Mouse (Mus musculus): ENCODE measurements around the gene Ppm1a.

Ppm1a gene

DNA sequence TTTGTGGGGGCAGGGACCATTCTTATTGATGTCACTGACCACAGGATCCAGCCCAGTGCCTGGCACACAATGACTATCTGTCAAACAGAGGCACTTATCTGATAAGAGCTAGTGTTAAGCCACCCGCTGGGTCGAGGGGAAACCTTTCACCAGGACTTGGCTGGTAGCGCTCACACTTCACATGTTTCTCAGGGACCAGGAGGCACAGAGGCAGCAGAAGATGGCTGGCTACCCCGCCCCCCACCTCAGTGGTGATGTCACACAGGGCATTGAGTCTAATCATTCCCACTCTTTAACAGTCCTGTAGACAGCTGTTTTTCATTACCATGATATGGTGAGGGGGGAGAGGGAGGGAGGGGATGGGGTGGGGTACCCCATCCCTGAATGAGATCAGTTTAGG, at the start of gene Ppm1a:
Gene Ppm1a, plus strand, starts transcription at position 370 of the 400 bp plus-strand sequence.
- no peak for DNase-seq

DNA sequence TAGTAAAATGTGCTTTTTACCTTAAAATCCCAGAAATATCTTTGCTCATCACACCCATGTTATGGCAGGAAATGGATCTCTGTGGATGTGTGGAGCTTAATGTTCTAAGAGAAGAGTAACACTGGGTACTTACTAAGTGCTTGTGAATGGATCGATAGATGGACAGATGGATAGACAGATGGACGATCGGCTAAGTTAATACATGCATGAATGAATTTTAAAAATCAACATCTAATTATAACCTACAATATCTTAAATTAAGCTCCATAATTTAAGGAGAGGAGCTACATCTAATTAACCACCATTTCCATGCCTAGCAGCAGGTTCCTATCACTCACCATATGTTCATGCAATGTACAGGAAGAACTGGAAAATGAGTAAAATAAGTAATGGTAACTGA, 47.3 kb upstream of the Ppm1a start:
- no peak for DNase-seq

DNA sequence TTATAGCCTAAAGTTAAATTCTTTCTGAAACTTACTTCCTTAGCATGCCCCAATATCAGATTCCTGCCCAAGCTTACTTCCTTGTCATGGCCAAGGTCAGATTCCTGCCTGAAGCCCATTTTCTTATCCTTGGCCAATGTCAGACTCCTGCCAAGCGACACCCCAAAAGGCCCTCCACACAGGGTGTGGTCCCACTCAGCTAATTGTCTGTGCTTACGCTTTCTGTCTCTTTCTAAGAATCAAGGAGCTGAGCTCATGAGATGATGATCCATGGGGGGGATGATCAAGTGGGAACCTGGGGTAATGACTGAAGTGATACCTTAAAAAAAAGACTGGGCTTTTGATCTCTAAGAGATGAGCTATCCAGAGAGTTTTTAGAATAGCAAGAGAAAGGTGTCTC, 42.4 kb upstream of the Ppm1a start:
- no peak for DNase-seq

DNA sequence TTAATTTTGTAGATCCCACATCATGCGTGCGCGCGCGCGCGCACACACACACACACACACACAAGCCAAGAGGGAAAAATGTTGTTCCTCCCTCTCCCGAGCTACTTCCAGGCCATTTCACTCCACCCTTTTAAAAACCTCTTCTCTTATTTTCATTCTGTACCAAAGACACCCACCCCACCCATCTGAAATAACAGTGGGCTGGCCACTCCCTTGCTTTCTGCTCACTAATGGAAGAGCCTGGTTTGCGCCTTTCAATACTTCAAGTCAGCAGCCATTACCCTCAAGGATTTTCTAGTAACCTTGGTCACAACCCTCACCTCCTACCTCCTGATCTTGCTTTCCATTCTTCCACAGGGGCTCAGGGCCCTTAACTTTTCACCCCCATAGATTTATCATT, 41.4 kb upstream of the Ppm1a start:
- no peak for DNase-seq

DNA sequence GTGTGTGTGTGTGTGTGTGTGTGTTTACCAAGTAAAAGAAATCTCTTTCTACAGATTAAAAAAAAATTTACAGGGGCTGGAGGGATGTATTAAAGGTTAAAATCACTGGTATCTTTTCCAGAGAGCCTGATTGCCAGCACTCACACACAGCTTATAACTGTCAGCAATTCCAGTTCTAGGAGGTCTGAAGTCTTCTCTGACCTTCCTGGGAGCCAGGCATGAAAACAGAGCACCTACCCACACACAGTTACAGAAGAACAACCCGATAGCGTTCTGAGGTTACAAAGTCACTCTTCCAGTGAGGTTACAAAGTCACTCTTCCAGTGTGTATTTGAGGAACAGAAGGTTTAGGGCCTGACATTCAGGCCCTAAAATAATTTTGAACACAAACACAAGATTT, 38.2 kb upstream of the Ppm1a start:
- no peak for DNase-seq

DNA sequence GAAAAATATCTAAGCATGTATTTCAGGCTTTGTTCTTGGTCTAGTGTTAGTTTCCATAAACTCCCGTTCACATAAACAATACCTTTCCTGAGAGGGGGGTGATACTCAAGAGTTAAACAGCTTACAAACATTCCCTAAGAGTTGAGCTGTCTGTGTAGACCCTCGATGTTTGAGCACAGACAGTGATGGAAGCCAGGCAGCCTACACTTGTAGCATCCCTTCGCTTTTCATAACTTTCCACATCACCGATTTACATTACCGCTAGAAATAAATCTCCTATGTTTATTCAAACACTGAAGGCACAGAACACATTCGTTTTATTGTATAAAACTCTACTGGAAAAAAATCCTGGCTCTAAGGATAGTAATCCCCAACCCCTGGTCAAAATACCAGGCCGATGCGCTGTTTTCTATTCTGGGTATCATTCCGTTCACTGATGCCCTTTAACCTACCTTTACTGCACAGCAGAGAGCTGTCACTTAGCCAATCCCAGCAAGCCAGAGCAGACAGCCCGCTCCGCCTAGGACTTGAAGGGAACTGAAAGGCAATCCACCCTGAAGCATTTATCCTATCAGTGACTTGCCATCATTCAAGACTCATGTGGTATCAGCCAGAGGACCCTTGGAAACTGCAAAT, 37.7 kb upstream of the Ppm1a start:
- DNase-seq = no peak

DNA sequence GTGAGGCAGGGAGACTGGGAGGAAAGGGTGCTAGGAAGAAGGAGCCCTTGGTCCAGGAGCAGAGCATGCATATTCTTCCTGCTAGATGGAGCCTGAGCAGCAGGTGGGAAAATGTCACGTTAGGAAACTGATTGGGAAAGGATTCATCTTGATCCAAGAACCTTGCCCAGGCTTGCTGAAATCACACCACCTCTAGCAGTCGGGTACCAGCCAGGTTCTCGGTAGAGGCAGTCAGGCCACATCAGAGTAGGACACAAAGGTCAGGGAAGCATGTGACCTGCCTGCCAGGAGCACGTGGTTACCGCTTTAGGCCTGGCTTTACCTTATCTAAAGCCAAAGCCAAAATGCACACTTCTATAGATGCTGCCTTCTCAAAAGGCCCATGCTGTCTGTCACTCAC, 35.5 kb upstream of the Ppm1a start:
- DNase-seq = no peak

DNA sequence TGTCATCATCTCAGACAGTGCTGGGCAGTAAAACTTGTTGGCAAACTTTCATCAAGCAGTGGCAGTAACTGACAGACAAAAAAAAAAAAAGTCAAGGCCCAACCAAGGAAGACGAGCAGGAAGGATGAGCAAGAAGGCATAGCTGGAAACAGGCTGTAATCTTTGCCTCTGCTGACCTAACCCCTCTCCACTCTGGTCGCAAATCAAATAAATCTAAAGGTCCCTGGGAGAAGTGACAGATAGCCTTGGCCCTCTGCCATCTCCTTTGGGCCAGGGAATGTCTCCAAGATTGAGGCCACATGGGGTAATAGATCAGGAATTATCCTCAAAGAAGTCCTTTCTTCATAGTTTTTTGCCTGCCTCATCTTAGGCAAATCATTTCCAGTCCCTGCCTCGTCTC, 33.3 kb upstream of the Ppm1a start:
- no peak for DNase-seq

DNA sequence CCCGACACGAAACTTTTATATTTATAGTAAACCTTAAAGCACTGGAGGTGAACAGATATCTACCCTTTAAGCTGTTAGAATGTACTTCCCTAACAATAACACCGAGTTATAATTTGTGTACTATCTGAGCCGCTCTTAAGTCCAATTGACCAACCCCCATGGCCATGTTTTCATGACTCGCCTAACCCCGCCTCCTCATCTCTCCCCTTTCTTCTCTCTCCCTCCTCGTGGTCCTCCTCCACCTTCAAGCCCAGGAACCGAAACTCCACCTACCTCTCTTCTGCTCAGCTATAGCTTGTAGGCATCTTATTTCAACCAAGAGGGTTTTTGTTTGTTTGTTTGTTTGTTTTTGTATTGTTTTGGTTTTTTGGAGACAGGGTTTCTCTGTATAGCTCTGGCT, 30.2 kb upstream of the Ppm1a start:
- DNase-seq = no peak

DNA sequence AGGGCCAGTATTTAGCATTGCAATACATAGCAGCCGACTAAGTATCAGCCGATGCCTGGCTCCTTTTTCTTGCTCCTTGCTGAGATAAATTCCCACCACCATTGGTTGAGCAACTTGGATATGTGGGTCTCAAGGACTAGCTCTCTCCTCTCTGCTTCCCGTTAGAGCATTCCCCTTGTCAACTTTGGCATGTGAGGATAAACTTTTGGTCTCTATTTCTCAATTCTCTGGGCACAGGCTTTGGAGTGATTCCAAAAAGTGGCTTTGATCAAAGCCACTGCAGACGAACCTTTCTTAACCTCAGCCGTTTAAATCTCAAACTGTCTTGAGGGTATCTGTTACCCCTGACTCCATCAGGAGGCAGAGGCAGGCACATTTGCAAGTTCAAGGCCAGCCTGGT, 29.6 kb upstream of the Ppm1a start:
- no peak for DNase-seq

DNA sequence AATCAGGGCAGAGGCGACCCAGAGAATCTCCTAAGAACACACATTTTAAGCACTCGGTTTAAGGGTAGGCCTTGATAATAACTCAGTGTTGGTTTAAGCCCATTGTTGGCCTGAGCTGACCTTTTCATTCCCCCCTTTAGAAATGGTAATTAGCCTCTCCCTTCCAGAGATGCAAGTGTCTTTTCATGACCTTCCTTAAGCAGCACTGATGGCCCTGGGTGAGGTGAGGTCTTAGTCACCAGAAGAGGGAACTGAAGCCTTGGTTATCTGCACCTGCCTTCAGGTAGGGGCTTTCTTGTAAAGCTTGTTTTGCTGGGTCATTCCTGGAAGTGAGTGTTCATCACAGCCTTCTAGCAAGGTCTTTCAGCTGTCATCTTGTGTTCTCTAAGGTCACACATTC, 23.1 kb upstream of the Ppm1a start:
- DNase-seq = no peak

DNA sequence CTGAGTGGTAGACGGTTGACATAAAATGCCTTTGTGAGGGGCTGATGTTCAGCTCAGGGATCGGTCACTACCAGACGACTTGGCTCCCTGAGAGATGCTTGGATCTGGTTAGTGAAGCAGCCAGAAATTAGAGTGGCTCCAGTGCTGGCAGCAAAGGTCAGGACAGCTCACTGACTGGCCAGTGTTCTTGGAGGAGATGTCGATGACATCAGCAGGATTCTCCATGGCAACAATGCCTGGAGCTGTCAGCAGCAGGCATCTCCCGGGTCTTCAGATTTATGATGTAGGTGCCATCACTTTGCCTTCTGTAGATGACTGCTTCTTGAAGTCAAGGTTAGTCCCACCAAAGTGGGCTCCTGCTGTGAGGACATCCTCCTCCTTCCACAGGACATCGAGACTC, 16.1 kb upstream of the Ppm1a start:
- DNase-seq = no peak

DNA sequence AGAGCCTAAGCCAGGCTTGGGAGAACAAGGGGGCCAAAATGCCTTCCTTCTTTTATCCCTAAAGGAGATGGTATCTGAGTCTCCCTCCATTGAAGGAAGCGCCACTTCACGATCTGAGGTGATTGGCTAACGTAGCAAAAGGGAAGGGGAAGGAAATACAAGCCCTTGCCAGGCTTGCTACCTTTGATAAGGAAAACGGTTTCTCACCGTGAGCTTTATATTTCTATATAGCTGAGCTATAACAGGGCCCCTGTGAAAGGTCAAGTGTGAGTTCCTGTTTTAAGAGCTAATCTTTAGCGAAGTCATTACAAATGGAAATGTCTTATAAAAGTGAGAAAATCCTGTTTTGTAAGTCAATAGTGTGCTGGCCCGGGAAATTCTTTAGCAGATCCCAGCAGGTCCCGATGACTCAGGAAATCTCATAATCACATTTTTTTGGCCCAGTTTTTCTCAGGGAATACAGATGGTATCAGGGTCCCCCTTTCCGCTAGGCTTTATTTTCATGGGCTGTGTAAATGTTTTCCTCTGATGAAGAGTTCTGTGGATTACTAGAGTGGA, 12.4 kb upstream of the Ppm1a start:
- DNase-seq = no peak

DNA sequence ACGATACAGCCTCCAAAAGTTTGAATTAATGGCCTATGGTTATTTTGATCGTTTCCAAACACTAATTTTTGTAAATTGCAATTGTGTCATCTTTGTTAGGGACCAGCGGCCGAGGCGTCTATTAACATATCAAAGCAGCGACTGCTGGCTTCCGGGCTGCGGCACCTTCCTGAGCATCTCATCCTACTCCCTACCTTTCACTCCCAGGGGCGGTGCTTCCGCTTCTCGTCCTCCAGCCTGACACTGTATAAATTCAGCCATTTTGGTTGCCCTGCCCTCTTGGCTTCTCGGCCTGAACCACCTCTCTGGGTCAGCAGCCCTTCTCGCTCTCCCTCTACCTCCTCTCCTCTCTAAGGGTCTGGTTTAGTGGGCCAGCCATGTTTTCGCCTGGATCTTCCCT, 11.8 kb upstream of the Ppm1a start:
- DNase-seq = no peak

DNA sequence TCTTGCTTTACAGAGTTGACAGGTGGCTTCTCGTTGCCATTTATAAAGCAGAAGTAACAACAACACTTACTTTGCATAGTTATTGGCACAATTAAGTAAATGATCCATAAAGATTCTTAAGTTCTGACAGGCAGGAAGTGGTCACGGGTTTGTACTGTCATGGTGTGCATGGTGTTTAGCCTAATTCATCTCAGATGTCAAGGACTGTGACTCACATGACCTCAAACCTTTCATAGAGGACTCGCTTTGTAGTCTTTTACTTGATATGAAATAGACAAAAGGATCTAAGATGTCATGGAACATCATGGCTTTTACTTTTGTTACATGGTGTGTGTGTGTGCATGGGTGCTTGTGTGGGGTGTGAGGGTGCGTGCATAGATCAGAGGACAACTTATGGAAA, 8.9 kb upstream of the Ppm1a start:
- no peak for DNase-seq

DNA sequence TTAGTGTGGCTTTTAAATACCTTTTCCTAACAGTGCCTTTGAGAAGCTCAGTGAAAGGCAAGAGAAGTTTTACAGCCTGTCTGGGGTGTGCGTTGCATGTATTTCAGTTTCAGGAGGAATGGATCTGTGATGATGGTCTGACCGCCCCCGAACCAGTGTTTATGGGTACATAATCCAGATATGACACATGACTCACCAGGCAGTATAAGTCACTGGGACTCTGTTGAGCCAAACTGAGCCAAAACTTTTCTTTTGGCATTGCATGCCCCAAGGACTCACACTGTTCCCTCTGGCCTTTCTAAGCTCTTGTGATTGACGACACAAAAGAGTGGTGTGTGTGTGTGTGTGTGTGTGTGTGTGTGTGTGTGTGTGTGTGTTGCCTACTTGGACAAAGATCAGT, 8.4 kb upstream of the Ppm1a start:
- DNase-seq = no peak

DNA sequence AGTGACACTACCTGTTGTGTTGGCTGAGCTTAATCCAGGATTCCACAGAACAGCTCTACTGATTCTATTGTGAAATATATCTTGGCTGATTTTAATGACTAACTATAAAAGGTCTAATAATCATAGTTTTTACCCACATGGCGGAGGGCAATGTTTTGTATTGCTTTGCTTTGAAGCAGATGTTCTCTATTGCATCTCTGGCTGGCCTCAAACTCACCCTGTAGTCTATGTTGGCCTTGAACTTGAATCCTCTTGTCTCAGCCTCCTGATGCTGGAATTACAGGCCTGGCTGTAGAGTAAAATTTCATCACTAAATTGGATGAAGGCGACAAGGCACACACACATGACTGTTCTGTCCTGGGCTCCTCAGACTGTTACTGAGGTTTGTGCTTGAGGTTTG, 7.8 kb upstream of the Ppm1a start:
- no peak for DNase-seq

DNA sequence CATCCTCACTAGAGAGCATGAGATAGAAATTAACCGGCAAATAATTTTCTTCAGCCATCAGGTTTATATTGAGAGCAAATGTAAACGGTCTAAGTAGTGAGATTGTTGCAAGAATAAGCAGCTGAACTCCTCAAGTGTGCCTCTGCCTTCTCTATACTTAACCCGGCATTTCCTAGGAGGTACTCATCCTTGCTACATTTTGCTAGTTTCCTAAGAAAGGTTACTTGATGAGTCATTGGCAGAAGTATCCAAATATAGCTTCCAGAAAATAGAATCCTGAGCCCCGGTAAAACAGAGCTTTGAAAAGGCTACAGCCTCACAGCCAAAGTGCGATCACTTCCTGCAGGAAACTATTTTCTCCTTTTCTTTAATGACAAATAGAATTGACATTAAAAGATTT, 7.2 kb upstream of the Ppm1a start:
- DNase-seq = no peak

DNA sequence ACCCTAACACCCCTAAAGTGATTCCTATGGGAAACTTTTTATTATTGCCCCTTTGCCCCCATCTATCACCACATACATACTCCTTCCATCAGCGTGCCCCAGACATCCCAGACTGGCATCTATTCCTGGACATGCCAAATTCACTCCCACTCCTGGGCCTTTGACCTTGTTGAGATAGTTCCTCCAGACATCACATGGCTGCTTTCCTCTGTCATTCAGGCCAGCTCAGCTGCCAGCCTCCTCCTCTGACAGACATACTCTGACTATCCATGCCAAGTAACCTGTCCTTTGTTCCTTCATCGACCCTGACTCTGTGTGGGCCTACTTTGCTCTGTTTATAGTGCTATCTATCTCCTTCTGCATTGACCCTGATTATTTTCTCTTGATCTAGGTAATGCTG, 6.6 kb upstream of the Ppm1a start:
- DNase-seq = no peak

DNA sequence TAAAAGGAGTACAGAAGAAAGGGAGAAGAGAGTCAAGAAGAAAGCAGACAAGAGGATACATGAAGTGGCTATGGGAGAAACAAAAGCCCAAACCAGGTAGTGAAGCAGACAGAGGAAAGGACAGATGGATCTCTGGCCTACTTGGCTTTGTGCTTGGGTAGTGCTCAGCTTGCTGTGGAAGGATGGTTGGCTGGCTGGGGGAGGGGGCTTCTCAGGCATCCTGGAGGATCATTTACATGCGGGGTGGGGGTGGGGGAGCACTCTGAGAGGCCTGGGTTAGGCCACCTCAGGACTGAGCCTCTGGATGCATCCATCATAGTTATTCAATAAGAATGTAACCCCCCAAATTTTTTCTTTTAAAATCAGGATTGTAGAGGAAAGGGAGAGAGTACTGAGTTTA, 341 bp downstream of the Ppm1a start:
- no peak for DNase-seq

DNA sequence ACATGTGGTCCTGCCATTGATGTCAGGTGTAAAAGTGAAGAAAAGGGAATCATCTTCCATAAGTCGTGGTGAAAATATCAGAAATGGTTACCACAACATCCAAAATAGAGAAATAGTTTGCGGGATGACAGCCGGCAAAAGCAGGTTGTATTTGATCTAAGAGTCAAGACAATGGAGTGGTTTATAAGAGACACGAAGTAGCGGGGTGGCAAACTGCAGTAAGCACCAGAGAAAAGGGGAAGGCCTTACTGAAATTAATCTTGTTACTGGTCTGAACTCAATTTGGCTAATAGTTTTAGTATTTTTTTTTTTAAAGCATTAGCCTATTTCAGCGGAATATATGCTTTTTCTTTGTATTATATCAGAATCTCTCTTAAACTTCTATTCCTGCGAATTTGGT, 2.7 kb downstream of the Ppm1a start:
- DNase-seq = no peak

DNA sequence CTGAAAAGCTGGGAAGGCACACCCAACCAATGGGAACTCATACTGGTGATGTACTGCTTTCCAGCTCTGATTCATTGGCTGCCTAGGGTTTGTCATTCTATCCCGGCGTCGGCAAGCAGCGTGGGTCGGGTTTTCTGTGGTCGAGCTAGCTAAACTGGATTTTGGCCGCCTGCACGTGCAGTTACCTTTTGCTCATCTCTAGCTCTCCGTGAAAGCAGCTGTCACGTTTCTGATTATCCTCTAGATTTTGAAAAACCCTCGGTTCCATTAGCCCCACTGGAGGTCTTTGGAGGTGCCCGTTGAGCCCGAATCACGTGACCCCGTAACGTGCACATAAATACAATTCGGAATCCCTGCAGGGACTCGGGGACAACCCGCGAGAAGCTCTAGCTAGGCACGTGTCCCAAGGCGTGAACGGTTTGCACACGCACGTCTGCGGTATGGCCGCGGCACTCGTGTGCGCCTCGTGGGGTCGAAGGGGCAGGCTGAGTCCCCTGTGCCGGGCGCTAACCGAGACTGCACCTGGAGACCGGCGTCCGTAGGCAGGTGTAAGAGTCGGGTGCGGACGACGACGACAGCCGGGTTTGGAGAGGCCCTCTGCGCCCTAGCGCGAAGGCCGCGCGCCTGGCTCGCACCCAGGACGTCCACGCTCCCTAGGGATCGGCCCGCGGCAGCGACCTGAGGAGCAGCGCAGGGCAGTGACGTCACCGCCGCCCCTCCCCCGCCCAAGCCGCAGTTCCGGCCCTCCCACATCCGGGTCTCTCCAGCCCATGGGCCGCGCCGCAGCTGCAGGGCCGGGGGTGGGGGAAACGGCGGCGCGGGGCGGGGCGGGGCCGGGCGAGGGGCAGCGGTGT, 3.3 kb downstream of the Ppm1a start:
- peak; percentile 98 for DNase-seq

DNA sequence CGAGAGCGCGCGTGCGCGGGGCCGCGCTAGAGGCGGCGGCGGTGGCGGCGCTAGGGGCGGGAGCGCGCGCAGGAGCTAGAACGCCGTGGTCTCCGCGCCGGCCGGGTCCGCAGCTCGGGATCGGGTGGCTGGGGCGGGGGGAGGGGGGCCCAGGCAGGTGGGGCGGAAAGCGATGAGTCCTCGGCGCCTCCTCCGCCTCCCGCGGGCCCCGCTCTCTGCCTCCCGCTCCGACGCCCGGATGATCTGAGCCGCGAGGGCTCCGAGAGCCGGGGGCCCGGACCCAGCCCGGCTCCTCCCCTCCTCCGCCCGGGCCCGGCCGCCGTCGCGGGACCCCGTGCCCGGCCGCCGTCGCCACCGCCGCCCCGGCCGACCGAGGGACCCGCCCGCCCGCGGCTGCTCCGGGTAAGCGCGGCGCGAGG, 4.0 kb downstream of the Ppm1a start:
- no peak for DNase-seq

DNA sequence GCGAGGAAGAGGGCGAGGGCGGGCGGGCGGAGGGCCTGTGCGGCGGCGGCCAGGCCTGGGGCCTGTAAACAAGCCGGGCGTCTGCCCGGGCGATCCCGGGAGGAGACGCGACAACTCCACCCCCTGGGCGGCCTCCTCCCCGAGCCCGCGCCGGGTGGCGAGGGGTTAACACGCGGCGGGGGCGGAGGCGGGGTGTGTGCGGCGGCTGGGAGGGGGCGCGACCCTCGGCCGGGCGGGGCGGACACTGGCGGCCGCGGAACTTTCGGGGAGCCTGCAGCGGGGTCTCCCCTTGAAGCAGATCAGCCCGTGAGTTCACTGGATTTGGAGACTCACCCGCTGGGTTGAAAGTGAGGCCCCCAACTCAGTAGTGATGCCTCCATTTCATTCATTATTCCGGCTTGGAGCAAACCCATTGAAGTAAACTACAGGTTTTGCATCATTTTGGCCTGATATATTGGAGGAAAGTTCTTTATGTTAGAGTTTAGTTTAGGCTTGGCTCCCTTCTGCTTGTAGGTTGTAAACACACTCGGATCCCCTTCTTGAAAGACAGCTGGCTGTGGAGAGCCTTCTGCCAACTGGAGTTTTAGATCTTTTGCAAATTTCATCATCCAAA, 4.5 kb downstream of the Ppm1a start:
- DNase-seq = peak; percentile 57

Measured in right cerebral cortex, postnatal 4 days (tissue).